Mouse (Mus musculus) forebrain, postnatal 0 days (tissue): ENCODE results near the gene Soat1. TPM values are rescaled to one million over a fixed set of nuclear protein-coding genes. Genes with fewer than 3 reads are reported as not detected.
A peak's percentile ranks its signal among the peaks of the same experiment; 100 is the strongest.
"Not testable (repeated sequence)": the region's sequence is repeated elsewhere in the genome, so short reads cannot be mapped to it uniquely, and the experiment has no call there.

Experiments
- ATAC-seq: fragments of 200-750 bp; cut with Nextera tagmentation; 2 replicates; pipeline ENCODE4 v1.8.0; 2017; ENCODE audit warnings: mild to moderate bottlenecking, moderate library complexity
- DNase-seq: peaks from one replicate; pipeline ENCODE4 v3.0.0-alpha.2; 2015
- H3K27ac ChIP-seq: fragments of 300-500 bp; sonication (generic); 2 replicates; pipeline ENCODE4 v1.5.1; 2014; ENCODE audit warnings: low read depth, mild to moderate bottlenecking, antibody characterized with exemption, low read length, moderate library complexity, mixed read lengths
- H3K27me3 ChIP-seq: fragments of 300-500 bp; sonication (generic); 2 replicates; pipeline ENCODE4 v1.6.1; 2014; ENCODE audit warnings: mild to moderate bottlenecking, low read length, mixed read lengths; ENCODE audit not compliant: insufficient read depth
- H3K36me3 ChIP-seq: fragments of 300-500 bp; sonication (generic); 2 replicates; pipeline ENCODE4 v1.6.1; 2014; ENCODE audit warnings: mild to moderate bottlenecking, moderate library complexity; ENCODE audit not compliant: insufficient read depth
- H3K4me1 ChIP-seq: fragments of 300-500 bp; sonication (generic); 2 replicates; pipeline ENCODE4 v1.6.1; 2014; ENCODE audit warnings: antibody characterized with exemption; ENCODE audit not compliant: insufficient read depth
- H3K4me2 ChIP-seq: fragments of 300-500 bp; sonication (generic); 2 replicates; pipeline ENCODE4 v1.6.1; 2014; ENCODE audit warnings: low read depth, mild to moderate bottlenecking, moderate library complexity
- H3K4me3 ChIP-seq: fragments of 300-500 bp; sonication (generic); 2 replicates; pipeline ENCODE4 v1.5.1; 2014; ENCODE audit warnings: low read depth, low read length, mixed read lengths
- H3K9ac ChIP-seq: fragments of 300-500 bp; sonication (generic); 2 replicates; pipeline ENCODE4 v1.6.1; 2014; ENCODE audit warnings: mild to moderate bottlenecking
- H3K9me3 ChIP-seq: fragments of 300-500 bp; sonication (generic); 2 replicates; pipeline ENCODE4 v1.6.1; 2016; ENCODE audit warnings: low read length
- CTCF ChIP-seq: sonication (generic); IDR thresholded peaks from 2 replicates; pipeline ENCODE4 v1.5.1; 2016; ENCODE audit warnings: antibody characterized with exemption, control low read depth, low read depth
- WGBS: fragments of 180-500 bp; shearing (Covaris S2); extraction: QIAGEN DNeasy Blood & Tissue Kit; methylation state at CpG from one replicate; pipeline ENCODE4 v1.1.7; 2014; 5-methylcytosine and 5-hydroxymethylcytosine counted together
- polyA plus RNA-seq: library from polyadenylated mRNA; unstranded; fragments of >200 nt; fragmentation: Nextera tagmentation; extraction: Ambion mirVana; gene quantifications from 2 replicates; pipeline ENCODE4 v1.2.1, GENCODE M21; 2015
- total RNA-seq: library from RNA; depleted of rRNA; stranded (reverse); fragments of >200 nt; gene quantifications from 2 replicates; pipeline ENCODE4 v1.2.3, GENCODE M21; 2014

The Soat1 gene
- total and polyA plus RNA-seq, 2 experiments from 2014 or later: 11.7 to 20.6 TPM

DNA sequence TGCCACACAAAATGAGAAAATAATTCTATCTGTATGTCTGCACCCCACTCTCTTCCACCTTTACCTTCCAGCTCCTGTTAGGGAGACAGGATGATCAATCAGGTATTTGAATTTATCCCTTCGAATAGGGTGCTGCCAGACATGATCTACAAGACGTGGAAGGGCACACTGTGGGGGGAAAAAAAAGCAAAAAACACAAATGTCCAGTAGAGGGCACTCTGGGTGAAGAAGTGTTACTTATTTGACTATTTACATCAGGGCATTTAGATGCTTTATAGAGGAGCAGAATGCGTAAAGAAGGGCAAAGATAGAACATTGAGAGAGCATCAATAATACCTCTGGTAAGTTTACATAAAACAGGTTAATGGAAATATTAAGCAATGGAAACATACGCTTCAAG lies 56.0 kb downstream of the Soat1 start:
- WGBS: 57% methylated on average over 4 of the region's 4 CpGs
- Histone ChIP-seq H3K27ac (no peak overlapping the region), H3K9me3 (no peaks in the 10 kb centered on the region), H3K4me2 (no peak overlapping the region), H3K4me3 (no peak overlapping the region), H3K4me1 (no peaks in the 10 kb centered on the region), H3K27me3 (no peaks in the 10 kb centered on the region), H3K36me3 (no peaks in the 10 kb centered on the region), H3K9ac (no peak overlapping the region)
- DNase-seq (peak; percentile 40), ATAC-seq (no peak)
- TF ChIP-seq CTCF: peak; percentile 52

DNA sequence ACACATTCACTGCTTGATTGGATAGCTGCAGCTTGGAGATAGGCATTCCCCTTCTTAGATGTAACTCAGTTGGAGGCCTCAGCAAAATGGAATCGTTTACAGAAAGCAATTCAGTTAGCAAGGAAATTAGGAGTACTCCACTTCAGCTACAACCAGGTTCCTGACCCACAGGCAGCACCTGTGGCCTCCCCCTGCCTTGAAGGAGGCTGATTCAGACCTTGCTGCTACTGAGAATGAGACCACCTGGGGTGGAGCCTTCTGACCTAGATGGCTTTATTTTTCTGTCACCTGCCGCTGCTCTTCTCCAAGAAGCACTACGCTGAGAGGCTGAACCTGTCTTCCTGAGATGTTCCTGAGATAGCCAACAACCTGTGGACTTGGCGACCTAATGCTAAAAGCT lies 65.6 kb downstream of the Soat1 start:
- no peak overlapping the region for H3K4me2 ChIP-seq
- no peak overlapping the region for H3K4me3 ChIP-seq
- no peak overlapping the region for H3K9ac ChIP-seq
- no peak overlapping the region for H3K27ac ChIP-seq
- H3K4me1 ChIP-seq: no peaks in the 10 kb centered on the region
- DNase-seq: no peak
- no peaks in the 10 kb centered on the region for H3K36me3 ChIP-seq
- ATAC-seq: no peak
- 72% methylated on average over 4 of the region's 4 CpGs for WGBS
- H3K9me3 ChIP-seq: no peaks in the 10 kb centered on the region
- H3K27me3 ChIP-seq: no peaks in the 10 kb centered on the region
- TF ChIP-seq CTCF: no peak

DNA sequence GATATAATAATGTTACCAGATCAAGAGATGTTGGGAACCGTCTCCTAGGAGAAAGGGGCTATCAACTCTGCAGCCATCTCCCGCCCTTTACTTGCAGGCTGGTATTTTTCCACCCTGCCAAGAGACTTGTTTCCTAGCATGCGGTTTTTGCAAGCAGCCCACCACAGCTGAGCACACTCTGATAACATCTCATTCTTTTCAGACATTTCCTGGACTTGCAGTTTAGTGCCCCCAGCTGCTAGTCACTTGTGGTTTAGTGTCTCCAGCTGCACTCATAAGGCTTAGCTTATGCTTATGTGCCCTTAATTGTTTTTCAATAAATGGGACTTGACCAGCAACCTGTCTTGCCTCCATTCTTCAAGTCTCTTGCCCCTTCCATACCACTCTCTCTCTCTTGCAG lies 66.1 kb downstream of the Soat1 start:
- Histone ChIP-seq H3K4me2 (no peak overlapping the region), H3K27me3 (no peaks in the 10 kb centered on the region), H3K9ac (no peak overlapping the region), H3K36me3 (no peaks in the 10 kb centered on the region), H3K9me3 (no peaks in the 10 kb centered on the region), H3K4me3 (no peak overlapping the region), H3K4me1 (no peaks in the 10 kb centered on the region), H3K27ac (no peak overlapping the region)
- no peak for TF ChIP-seq CTCF
- DNase-seq: no peak
- 73% methylated on average over 3 of the region's 3 CpGs for WGBS
- ATAC-seq: no peak

GRCm38 (mm10) chr1:156403251-156403650 lies 70.9 kb downstream of the Soat1 start:
- Histone ChIP-seq H3K4me1 (no peaks in the 10 kb centered on the region), H3K27me3 (no peaks in the 10 kb centered on the region), H3K4me3 (no peak overlapping the region), H3K36me3 (no peaks in the 10 kb centered on the region), H3K4me2 (no peak overlapping the region), H3K9me3 (no peaks in the 10 kb centered on the region), H3K27ac (no peak overlapping the region), H3K9ac (no peak overlapping the region)
- WGBS: 40% methylated on average over 10 of the region's 10 CpGs
- DNase-seq (no peak), ATAC-seq (no peak)
- TF ChIP-seq CTCF: no peak

DNA sequence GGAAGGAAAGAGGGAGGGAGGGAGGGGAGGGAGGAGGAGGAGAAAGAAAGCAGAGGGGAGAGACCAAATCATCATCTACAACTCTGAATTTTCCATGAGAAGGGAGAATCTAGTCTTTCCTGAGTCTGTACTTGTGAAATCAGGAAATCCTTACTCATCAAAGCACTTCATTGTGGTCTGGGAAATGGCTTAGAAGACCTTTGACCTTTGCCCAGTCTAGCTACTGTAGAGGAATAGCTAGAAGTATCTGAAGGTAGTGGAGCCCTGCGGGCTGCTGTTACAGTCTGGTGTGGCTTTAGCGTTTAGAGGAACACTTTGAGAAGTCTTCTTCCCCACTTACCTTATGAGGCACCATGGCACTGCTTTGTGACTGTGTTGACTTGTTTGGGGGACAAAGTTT lies 71.6 kb downstream of the Soat1 start:
- Histone ChIP-seq H3K9ac (no peak overlapping the region), H3K27me3 (no peaks in the 10 kb centered on the region), H3K9me3 (no peaks in the 10 kb centered on the region), H3K4me2 (no peak overlapping the region), H3K27ac (no peak overlapping the region), H3K36me3 (no peaks in the 10 kb centered on the region), H3K4me1 (no peaks in the 10 kb centered on the region), H3K4me3 (no peak overlapping the region)
- no peak for TF ChIP-seq CTCF
- ATAC-seq (no peak), DNase-seq (no peak)
- WGBS: 66% methylated on average over 2 of the region's 2 CpGs

DNA sequence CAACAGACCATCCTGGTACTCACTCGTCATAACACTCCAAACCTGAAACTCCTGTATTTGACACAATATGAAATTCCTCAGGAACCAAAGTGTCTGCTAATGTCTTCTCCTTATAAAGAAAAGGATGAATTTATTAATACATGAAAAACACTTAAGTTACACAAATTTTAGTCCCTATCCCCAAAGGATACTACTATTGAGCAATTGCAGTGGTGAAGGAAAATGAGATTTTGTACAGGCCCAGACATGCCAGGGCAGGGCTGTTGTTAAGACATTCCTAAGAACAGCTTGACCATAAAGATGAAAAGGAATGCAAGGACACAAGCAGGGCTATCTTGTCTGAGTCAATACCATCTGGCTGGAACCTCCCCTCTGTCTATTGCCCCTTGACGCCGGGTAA lies 74.0 kb downstream of the Soat1 start:
- H3K27me3 ChIP-seq, H3K9me3 ChIP-seq, H3K9ac ChIP-seq, H3K4me2 ChIP-seq, H3K4me3 ChIP-seq, ATAC-seq, DNase-seq, H3K4me1 ChIP-seq, H3K27ac ChIP-seq, H3K36me3 ChIP-seq: not testable (repeated sequence)
- WGBS: 91% methylated on average over 3 of the region's 3 CpGs

GRCm38 (mm10) chr1:156393148-156393547 lies 81.0 kb downstream of the Soat1 start:
- DNase-seq (no peak), ATAC-seq (no peak)
- H3K27me3 ChIP-seq: no peaks in the 10 kb centered on the region
- H3K4me3 ChIP-seq: no peak overlapping the region
- H3K9ac ChIP-seq: no peak overlapping the region
- no peak for TF ChIP-seq CTCF
- H3K4me2 ChIP-seq: no peak overlapping the region
- H3K4me1 ChIP-seq: no peaks in the 10 kb centered on the region
- H3K9me3 ChIP-seq: no peaks in the 10 kb centered on the region
- no peak overlapping the region for H3K27ac ChIP-seq
- no peaks in the 10 kb centered on the region for H3K36me3 ChIP-seq
- 94% methylated on average over 4 of the region's 4 CpGs for WGBS

- no peak for TF ChIP-seq CTCF
- ATAC-seq: no peak
- no peak for DNase-seq
- no peak overlapping the region for H3K4me2 ChIP-seq
- no peak overlapping the region for H3K27ac ChIP-seq
- H3K36me3 ChIP-seq: no peaks in the 10 kb centered on the region
- H3K4me3 ChIP-seq: no peak overlapping the region
- H3K9me3 ChIP-seq: no peaks in the 10 kb centered on the region
- H3K4me1 ChIP-seq: no peaks in the 10 kb centered on the region
- no peak overlapping the region for H3K9ac ChIP-seq
- H3K27me3 ChIP-seq: no peaks in the 10 kb centered on the region
- WGBS: 76% methylated on average over 3 of the region's 3 CpGs
Observed at GRCm38 (mm10) chr1:156386880-156387279, 87.3 kb downstream of the Soat1 start.
